Mouse (Mus musculus): ENCODE results near the gene Gm21983.

The Gm21983 gene

GRCm38 (mm10) chr7:27159882-27160281 lies 21.0 kb downstream of the Gm21983 start:
- peak; percentile 44 for DNase-seq (ENCODE audit: low spot score)

GRCm38 (mm10) chr7:27159256-27159655 lies 21.6 kb downstream of the Gm21983 start:
- DNase-seq (ENCODE audit: low spot score): no peak

- DNase-seq (ENCODE audit: low spot score): no peak
Measured at GRCm38 (mm10) chr7:27158171-27158570, 22.7 kb downstream of the Gm21983 start.

GRCm38 (mm10) chr7:27156005-27156404 lies 24.9 kb downstream of the Gm21983 start:
- no peak for DNase-seq (ENCODE audit: low spot score)

GRCm38 (mm10) chr7:27153205-27153764 lies 27.6 kb downstream of the Gm21983 start, which contains the start of gene Cyp2t4:
Cyp2t4 (plus strand) TSS chr7:27153714.
- no peak for DNase-seq (ENCODE audit: low spot score)

GRCm38 (mm10) chr7:27136410-27136996 lies 44.4 kb downstream of the Gm21983 start:
- no peak for DNase-seq (ENCODE audit: low spot score)

GRCm38 (mm10) chr7:27133757-27134156 lies 47.1 kb downstream of the Gm21983 start:
- no peak for DNase-seq (ENCODE audit: low spot score)

GRCm38 (mm10) chr7:27133156-27133555 lies 47.7 kb downstream of the Gm21983 start:
- DNase-seq (ENCODE audit: low spot score): no peak

GRCm38 (mm10) chr7:27132588-27132987 lies 48.3 kb downstream of the Gm21983 start:
- DNase-seq (ENCODE audit: low spot score): no peak

- DNase-seq (ENCODE audit: low spot score): no peak
Measured at GRCm38 (mm10) chr7:27131387-27131786, 49.5 kb downstream of the Gm21983 start.

- DNase-seq (ENCODE audit: low spot score): no peak
Measured at GRCm38 (mm10) chr7:27130521-27131370, 50.1 kb downstream of the Gm21983 start.

GRCm38 (mm10) chr7:27129811-27130210 lies 51.1 kb downstream of the Gm21983 start:
- no peak for DNase-seq (ENCODE audit: low spot score)

GRCm38 (mm10) chr7:27128946-27129345 lies 51.9 kb downstream of the Gm21983 start:
- DNase-seq (ENCODE audit: low spot score): no peak

GRCm38 (mm10) chr7:27128162-27128561 lies 52.7 kb downstream of the Gm21983 start:
- DNase-seq (ENCODE audit: low spot score): no peak

GRCm38 (mm10) chr7:27124969-27125368 lies 55.9 kb downstream of the Gm21983 start:
- DNase-seq (ENCODE audit: low spot score): no peak

GRCm38 (mm10) chr7:27124305-27124832 lies 56.5 kb downstream of the Gm21983 start:
- no peak for DNase-seq (ENCODE audit: low spot score)

- no peak for DNase-seq (ENCODE audit: low spot score)
Measured at GRCm38 (mm10) chr7:27119676-27120075, 61.2 kb downstream of the Gm21983 start, which contains the start of gene Cyp2f2. Cyp2f2 (plus strand) TSS chr7:27119909.

Data from ovary, postnatal 10 days (tissue).